Mouse (Mus musculus): ENCODE data around the gene Stac.

The Stac gene

DNA sequence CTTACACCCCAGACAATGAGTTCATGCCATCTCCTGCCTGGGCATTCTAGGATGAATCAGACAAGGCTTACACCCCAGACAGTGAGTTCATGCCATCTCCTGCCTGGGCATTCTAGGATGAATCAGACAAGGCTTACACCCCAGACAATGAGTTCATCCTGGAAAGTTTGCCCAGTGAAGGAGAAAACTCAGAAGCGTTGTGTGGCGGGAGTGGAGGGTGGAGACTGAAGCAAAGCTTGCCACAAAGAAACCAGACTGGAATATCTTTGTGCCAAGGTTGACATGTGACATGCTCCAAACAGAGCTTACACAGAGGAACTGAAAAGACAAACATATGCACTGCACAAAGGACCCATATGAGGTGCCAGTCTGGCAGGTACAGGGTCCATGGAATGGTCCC is 102.6 kb downstream of the Stac start:
- DNase-seq = no peak

DNA sequence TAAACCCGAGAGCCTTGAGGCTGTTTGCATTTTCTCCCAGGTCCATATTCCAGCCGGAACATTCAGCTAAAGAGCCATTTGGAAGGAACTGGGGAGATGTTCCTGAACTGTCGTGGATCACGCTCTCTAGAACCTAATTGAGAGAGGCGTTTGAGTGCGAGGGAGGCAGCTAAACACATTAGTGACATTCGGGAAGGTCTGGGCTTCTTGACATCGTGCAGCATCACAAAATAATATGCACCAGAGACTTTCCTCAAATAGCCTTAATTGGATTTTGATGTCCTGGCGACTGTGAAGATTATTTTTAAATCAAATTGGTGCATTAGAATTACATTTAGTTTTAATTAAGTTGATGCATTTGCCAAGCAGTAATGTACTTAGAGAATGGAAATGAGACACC is 111.4 kb downstream of the Stac start:
- DNase-seq = no peak

DNA sequence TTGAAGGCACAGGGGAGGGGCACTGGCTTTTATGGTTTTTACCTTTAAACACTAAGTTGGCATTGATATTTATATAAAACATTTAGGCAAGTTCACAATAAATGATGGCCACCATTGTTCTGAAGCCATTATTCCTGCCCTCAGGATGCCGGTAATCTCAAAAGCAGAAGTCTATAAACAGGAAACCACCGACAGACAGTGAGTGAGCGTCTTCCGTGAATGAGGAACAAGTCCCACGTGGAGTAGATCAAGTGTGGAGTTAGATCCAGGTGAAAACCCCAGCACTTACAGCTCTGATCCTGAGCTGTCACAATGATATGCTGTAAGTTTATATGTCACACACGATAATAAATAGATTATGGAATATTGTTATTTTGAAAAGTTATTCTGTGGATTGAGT is 112.7 kb downstream of the Stac start:
- DNase-seq = no peak

DNA sequence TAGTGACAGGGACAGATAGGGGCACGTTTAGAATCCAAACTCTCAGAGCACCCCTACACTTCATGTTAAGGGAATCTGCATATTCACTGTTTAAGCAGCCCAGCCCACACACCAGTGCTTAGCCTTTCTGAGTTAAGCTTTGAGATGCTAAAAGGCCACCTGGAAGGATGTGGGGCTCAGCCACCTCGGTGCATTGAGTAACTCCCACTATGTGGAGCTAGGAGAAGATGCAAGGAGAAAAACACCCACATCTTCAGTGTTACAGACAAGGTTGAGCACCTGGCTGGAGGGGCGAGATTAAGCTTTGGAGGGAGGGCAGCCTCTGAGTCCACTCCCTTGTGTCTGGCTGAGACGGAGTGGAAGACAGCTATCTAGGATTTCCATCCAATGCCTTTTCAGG is 114.3 kb downstream of the Stac start:
- no peak for DNase-seq

DNA sequence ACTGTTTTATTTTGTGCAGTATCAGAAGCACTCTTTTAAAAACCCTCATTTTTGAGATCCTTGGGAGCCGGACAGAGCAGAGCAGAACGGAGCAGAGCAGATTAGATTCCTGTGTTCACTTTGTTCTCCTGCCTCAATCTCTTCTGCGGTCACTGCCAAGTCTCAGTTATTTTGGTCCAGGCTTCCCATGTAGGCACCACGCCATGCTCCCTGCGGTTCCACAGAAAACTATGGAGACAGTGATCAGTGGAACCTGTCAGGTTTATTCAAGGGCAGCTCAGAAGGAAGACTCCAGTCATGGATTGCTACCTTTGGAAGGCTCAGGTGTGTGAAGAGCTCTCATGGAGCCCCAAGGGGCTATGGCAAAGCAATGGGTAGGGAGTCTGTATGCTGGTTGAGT is 116.3 kb downstream of the Stac start:
- peak; percentile 28 for DNase-seq

DNA sequence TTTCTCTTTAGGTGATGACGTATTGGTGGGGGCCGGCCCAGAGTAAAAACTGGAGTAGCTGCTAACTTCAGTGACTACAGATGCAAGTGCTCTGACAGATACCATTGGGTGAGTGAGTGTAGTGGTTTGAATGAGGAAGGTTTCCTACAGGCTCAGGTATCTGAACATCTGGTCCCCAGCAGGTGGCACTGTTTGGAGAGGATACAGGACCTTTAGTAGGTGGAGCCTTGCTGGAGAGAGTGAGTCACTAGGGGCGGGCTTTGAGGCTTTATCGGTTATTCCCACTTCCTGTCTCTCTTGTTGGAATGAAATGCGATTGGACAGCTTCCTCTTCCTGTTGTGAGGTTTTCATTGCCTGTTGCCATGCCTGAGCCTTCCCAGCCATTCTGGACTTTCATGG is 118.5 kb downstream of the Stac start:
- DNase-seq = no peak

DNA sequence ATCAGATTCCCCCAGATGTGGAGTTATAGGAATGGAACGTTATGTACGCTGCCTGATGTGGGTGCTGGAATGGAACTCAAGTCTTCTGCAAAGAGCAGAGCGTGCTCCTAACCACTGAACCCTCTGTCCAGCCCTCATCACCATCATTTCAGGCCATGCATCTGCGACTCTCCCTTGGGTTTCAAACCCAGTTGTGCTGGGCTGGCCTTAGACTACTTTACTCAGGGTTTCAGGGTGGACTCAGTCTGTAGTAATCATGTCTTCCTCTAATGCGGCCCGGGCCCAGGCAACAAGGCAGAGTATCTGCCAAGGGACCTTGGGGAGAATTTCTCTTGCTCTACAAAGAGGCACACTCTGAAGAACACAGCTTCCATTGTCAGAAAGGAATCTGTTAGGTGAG is 126.0 kb downstream of the Stac start:
- no peak for DNase-seq

DNA sequence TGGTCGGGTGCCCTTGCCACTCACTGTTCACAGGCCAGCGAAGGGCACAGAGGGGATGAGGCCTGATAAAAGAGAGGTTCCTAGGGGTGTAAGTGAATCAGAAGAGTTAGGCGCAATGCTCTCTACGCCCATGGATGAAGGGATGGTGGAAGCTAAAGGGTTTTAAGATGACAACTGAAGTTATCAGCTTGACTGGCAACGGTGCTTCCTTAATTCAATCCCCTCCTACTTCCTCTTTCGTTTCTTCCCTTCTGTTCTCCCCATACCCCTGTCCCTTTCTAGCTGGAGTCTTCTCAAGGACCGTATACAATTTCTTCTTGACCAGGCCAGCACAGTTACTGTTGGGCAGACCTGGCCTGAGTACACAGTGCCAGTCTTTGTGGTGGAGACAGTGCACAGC is 126.9 kb downstream of the Stac start:
- no peak for DNase-seq

DNA sequence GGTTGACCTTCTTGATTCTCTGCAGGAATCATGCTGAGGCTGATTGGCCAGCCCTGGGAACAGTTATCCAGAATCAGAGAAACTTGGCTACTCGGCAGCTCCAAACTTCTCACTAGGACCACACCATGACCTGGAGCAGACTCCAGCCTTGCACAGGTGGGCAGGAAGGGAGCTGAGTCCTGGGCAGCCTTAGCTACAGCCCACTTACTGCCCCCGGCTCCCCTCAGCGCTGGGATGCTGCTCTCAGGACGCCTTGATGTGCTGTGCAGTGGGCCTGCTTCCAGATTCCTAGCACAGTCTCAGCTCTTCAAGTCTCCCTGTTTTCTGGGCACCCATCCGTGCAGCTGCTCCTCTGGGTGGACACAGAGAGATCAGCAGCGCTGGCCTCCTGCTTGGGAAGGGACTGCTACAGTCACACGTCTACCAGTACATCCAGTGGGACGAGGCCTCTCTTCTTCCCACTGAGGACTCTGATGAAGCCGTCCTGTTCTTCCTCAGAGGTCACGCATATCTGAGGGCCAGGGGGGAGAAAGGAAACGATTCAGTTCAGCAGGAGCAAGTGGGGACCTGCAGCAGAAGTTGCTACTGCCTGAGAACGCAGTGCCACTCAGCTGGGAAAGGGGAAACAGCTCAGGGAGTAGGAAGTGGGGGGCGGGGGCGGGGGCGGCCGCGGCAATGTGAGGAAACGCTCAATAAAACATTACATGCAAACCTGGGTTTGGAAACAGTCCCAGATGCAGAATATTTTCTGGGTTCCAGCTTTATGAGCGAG is 127.7 kb downstream of the Stac start:
- DNase-seq = no peak

DNA sequence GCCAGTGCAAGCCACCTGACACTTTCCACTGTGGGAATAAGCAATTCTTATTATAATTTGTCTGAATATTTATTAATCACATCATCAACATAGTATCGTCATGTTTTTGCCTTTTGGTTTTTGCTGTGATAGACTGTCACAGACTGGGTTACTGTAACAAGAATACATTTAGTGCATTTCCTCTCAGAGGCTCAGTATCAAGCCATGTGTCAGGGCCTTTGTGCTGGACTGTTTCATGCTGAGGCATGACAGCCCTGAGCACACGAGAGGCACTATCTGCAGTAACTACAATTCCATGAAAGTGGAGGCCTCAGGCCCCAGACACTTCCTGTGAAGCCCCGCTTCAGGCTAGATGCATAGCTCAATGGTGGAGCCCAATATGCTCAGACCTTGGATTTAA is 133.4 kb downstream of the Stac start:
- DNase-seq = no peak

DNA sequence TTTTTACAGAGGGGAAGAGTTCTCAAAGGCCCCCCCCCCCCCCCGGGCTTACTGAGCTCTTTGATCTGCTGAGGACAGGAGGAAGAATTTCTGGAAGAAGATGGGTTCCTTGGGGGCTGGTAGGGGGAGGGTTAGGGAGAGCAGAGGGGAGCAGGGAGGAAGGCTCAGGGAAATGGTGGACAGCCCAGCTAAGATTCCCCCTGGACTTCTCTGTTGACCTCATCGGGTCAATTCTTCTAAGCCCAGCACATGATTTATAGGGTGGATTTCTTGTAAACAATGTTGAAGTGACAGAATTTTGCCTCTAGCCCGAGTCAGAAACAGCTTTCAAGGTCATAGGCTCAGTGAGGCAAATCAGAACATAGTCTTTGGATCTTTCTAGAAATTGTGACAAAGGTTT is 137.3 kb downstream of the Stac start:
- no peak for DNase-seq

DNA sequence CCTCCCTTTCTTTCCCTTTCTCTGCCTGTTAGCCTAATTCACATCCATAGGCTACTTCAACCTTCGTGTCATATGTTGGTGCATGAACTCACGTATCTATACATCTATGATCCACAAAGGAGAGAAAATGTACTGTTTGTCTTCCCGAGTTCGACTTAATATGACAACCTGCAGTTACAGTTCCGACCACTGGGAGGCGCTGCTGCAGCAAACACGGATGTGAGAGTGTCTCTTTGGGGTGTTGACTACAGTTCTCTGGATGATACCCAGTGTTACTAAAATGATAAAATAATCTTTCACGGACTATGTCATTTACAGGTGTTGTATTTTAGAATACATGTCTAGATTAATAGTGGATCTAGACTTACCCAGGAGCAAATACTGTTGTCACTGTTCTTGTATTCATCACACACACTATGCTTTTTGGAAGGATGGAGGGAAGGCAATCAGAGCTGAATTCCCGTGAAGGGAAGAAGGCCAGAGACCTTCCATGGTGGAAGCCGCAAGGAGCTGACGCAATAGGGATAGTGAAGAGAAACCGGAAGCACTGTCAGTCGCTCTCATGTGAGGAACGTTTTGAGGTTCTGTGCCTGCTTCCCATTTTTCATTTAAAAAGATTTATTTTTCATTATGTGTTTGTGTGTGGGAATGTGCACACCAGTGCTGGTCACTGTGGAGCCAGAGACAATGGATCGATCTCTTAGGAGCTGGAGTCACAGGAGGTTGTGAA is 138.5 kb downstream of the Stac start:
- no peak for DNase-seq

DNA sequence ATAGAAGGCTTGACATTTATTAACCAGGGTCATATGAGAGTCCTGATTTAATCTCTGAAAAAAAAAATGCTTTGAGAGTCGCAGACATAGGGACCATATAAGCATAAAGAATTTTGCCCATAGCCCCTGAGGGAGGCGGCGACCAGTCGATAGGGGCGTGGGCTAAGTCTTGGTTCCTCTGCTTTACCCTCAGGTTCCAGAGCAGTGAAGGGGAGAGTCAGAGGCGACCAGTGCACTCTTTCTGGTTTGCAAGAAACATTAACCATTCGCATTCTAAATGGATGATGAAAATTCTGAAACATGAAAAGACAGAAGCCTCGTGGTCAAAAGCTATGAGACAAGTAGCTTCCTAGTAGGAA is 139.2 kb downstream of the Stac start:
- DNase-seq = no peak

DNA sequence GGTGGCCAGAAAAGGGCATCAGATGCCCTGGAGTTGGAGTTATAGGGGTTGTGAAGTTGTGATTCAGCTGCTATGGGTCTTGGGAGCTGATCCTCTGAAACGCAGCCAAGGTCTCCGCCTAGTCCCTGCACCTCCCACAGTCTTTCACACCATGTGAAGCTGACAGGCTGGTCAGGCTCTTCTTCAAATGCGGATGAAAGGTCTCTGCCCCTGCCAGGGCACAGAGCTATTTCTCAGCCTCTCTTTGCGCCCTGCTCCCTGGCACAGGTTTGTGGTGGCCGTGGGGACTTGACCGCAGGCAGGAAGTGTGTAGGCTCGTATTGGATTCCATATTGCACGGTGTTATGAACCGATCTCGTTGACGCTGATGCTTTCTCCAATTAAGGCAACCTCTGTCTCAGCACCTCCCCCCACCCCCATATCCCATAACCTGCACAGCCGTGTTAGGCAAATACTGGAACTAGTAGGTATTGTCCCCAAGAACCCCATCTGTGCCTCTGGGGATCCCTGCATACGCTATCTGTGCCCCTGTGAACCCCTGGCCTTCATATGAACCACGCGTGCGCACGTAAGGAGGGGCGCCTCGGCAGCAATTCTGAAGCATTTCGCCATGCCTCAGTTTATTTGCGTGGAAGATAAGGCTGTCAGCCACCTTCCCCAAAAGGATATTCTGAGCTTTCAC is 139.7 kb downstream of the Stac start:
- DNase-seq = no peak

DNA sequence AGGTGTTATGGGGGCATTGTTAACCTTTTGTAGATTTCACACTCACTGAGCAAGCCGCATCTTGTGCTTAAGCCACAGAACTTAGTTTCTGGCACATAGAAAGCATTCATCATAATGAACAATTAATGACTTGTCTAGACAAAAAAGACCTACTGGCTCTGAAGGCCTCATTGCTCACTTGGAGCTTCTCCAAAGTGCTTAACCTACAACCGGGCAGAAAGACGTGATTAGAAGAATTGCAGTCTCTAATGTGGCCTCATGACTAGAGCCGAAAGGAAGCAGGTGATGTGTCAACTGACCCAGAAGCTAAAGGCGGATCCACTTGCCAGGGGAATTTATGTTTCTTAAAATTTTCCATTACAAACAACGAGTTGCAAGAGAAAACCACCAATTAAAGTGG is 147.5 kb downstream of the Stac start:
- no peak for DNase-seq

DNA sequence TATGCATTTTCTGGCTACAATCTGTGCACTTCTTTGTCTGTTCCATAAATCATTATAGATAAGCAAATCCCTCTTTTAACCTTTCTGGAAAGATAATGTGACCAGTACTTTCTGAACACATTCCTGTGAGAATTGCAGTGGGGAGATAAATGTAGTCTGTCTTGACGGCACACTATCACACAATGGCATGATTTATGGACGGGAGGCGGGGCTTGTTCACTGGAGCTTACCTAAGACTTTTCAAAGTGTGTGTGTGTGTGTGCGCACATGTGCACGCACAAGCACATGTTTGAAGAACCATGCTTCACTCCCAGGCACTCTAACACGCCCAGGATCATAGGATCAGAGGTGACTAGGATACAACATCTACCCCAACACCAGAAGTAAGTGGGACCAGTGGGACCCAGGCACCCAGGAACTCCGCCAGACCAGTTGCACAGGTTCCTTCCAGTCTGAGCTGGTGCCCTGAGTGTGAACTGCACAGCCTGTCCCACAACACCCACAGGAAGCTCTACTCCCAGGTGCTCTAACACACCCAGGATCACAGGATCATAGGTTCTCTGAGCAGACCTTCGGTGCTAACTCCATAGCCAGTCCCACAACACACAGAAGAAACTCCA is 154.6 kb downstream of the Stac start:
- no peak for DNase-seq

DNA sequence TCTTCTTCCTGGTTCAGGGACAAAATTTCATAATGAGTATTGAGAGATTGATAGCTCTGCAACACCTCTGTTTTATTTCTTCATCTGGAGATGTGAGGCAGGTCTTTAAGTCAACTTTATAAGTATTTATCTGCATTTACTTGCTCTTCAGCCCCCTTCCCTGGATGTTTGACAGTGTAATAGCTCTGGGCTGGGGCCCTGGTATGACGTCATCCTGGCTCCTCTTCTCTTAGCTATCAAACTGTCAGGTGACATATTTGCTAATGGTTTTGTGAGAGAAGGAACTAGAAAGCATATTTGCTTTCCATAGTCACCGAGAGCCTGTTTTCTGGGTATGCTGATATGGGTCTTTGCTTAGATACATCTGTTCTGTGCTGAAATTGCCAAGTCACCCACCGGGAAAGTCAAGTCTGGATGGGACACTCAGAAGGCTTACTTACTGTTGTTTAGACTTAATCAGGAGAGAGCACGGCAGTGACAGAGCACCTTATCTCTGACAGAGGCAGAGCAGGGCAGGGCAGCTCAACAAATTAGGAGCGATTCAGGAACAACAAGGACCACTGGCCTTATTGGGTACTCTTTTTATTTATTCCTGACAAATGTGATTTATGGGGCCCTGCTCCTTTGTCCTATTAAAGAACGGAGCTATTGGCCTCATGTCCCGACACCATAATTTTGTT is 155.3 kb downstream of the Stac start:
- DNase-seq = no peak

DNA sequence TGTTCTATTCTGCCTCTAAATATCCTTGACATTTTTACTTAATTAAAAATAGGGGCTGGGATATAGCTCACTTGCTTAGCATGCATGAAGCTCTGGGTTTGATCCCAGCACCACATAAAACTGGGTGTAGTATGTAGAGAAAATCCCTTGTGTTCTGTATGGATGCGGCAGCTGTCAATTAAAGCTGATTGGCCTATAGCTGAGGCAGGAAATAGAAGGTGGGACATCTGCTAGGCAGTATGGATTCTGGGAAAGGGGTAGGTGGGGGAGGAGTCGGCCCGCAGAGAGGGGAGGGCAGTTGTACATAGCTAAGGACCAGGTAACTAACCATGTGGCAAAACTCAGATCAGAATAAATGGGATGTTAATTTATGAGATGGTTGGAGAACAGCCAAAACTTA is 166.3 kb downstream of the Stac start:
- no peak for DNase-seq

DNA sequence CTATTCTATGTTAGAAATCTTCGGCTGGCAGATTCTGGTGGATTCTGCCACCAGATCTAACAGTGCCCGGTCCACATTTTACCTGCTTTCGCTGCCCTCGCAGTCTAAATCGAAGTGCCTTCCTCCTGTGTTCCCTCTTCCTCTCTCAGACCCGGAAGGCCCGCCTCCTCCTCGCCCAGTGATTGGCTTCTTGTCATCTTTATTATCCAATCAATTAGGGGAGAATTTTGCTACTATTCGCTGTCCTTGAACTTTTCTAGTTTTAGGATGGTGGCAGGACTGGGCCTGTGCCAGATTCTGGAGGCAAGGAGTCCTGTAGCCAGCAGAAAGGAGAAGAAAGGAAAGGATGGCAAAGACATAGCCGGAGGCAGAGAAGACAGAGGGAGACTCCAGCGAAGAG is 167.0 kb downstream of the Stac start:
- no peak for DNase-seq

DNA sequence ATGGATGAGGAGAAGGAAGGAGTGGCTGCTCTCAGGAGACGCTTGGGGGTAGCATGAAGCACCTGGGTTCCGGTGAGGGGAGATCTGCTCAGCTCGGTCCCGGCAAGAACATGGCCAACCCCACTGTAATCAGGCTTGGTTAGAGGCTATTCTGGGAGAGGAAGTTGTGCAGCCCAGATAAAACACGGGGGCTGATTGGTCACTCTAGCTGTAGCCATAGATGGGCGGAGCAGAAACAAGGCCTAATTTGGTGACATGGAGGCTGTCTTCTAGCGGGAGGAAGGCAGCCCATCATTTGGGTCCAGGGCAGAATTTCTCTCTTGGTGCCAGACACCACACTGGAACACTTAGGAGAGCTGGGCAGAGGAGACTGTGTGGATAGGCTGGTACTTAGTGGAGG is 167.9 kb downstream of the Stac start:
- no peak for DNase-seq

DNA sequence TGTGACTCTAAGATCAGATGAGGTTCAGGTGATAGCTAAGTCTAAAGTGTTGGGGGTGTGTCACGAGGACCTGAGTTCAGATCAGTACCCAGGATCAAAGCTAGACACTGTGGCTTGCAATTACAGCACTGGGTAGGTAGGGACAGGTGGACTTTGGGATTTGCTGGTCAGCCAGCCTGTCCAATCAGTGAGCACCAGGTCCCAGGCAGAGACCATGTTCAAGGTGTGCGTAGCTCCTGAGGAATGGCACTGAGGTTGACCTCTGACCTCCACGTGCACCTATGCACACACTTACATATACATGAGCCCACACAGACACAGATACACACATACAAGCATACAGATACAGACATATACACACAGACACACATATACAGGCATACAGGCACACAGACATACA is 174.6 kb downstream of the Stac start:
- DNase-seq = no peak

DNA sequence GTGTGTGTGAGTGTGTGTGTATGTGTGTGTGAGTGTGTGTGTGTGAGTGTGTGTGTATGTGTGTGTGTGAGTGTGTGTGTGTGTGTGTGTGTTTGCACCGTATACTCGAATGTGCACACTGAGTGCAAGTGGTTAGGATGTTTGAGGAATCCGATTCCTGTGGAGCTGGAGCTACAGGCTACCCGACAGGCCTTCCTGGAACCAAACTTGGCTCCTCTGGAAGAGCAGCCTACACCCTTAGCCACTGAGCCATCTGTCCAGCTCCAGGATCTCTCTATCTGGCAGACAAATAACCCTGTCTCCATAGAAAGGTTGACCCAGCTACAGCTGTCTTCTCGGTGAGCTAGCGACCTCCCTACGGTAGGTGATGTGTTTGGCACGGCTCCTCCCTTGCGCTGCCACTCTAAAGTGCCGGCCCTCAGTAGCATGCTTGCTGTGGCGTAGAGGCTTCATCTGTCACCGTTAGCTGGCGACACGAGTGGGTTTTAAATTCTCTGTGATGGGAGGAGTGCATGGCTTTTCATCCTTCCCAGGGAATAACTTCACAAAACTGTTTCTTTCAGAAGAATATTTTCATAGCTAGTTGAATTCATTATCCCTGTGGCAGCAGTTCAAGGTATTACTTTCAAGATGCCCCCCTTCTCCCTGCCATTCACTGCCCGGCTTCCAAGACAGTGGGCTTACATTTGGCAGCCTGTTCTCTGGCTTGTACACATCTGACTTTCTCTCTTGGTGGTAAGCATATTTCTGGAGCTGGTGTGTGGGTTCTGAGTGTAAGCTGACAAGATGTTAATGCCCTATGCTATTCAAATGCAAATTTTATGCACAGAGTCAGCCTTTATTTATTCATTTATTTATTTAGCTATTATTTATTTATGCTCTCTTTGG is 175.3 kb downstream of the Stac start:
- peak; percentile 2 for DNase-seq

Data from cerebellum, adult 9-11 months (tissue).